Mouse (Mus musculus) lung, adult 2 months (tissue): Measurements from ENCODE around the gene Stxbp3.

Source experiments
- CTCF ChIP-seq: fragments of 200-500 bp; IDR thresholded peaks from 2 replicates; pipeline ENCODE4 v1.5.1; 2011; ENCODE audit warnings: mild to moderate bottlenecking, low read length, control low read depth; ENCODE audit not compliant: insufficient read depth
- POLR2A ChIP-seq: fragments of 200-500 bp; IDR thresholded peaks from 2 replicates; pipeline ENCODE4 v1.6.1; 2011; ENCODE audit warnings: low read depth, mild to moderate bottlenecking, control low read depth, low read length, borderline replicate concordance; ENCODE audit errors: extremely low read depth

DNA sequence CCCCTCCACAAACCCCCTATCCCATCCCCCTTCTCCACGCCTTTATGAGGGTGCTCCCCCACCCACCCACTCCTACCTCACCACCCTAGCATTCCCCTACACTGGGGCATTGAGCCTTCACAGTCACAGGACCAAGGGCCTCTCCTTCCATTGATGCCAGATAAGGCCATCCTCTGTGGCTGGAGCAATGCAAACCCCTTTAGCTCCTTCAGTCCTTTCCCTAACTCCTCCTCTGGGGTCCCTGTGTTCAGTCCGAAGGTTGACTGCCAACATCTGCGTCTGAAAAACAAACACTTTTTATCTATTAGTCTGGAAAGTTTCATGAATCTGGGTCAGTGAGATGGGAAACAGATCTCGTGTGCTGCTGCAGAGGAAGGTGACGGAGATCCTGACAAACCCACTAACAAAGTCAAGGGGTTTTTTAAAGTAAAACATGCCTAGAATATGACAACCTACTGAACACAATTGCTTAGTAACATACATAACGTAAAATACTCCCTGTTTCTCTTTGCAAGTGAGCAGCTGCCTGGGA lies 57.9 kb downstream of the Stxbp3 start:
- no peak for TF ChIP-seq CTCF
- no peak for TF ChIP-seq POLR2A
